Comparison of ENCODE assay signal across 8 mouse cellular contexts in the genomic region with DNA sequence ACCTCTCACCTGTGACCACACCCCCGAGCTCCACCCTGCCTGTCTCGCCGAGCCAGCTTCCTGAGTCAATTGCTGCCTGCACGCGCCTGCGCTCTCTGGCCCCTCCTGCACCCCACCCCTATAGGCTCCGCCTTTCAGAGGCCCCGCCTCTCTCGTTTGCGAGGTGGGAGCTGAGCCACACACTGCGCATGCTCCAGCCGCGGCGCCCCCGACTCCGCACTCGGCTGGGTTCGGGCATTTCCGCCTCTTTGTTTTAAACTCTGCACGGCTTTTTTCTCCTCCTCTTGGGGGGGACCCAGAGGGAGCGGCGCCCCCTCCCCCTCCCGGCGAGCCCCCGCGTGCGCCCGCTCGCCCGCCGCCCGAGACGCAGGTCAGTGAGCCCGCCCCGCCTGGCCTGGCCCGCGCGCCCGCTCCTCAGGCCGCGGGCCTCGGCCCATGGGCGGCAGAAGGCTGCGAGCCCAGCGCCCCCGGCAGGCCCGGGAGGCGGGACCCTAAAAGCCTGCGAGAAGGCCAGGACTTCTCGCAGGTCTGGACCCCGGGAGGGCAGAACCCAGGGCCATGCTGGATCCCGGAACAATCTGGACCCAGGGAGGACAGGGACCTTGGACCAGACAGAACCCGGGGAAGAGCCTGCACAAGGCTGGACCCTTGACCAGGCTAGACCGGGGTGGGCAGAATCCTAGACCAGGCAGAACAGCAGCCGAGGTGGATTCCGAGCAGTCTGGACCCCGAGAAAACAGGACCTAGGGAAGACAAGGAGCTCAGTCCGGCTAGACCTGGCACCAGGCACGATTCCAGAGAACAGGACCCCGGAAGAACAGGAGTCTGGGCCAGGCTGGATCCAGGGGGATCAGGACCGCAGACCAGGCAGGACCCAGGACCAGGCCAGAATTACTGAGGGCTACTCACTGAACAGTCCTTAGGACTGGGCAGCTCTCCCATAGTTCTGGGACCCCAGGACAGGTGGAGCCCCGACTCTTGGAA. TPM values are rescaled to one million over a fixed set of nuclear protein-coding genes. Genes with fewer than 3 reads are reported as not detected.
DNase-seq lines count a peak whose midpoint lies in the region; ATAC-seq lines count a peak whose summit lies in the region.

A gene (plus strand): TSS at position 151 of the 984 bp plus-strand sequence.

- peaks cover 6% of the 10 kb centered on the region; the same call in 1 of the 2 replicates for H3K27me3 ChIP-seq in hindbrain, embryonic 16.5 days (replicated peaks; ENCODE audit: control insufficient read depth, insufficient read depth, low read length)

- no peaks in the 10 kb centered on the region for H3K9me3 ChIP-seq in hindbrain, embryonic 16.5 days (ENCODE audit: control insufficient read depth, low read length)

- WGBS in hindbrain, embryonic 16.5 days: under 1% methylated on average over 62 of the region's 62 CpGs
- under 1% methylated on average over 46 of the region's 62 CpGs for WGBS in macrophage (ENCODE audit: missing documents)

- H3K79me2 ChIP-seq in macrophage (ENCODE audit: inconsistent target): peaks cover 50% of the 10 kb centered on the region

- peaks cover 24% of the 10 kb centered on the region for H3K4me1 ChIP-seq in hindbrain, embryonic 16.5 days (ENCODE audit: control insufficient read depth, insufficient read depth, low read depth, low read length)

- H3K4me2 ChIP-seq in hindbrain, embryonic 16.5 days (ENCODE audit: low read length): peak within 1 kb of the TSS; percentile 69

- ATAC-seq in hindbrain, embryonic 16.5 days: peak; percentile 98

- no peaks in the 10 kb centered on the region for H3K36me3 ChIP-seq in hindbrain, embryonic 16.5 days (ENCODE audit: control insufficient read depth, insufficient read depth, low read length)
- no peaks in the 10 kb centered on the region for H3K36me3 ChIP-seq in macrophage (ENCODE audit: inconsistent target)

- peak; percentile 97 for DNase-seq in R1 (ENCODE audit: low read depth, low spot score)
- peak; percentile 97 to 98 for DNase-seq in cerebellum, postnatal 25 days
- DNase-seq in frontal cortex, postnatal 36 days (ENCODE audit: low spot score in 2 of 2): peak; percentile 96
- peak; percentile 95 to 97 for DNase-seq in left cerebral cortex, adult 18-20 months (ENCODE audit: low spot score in 2 of 2)
- peak; percentile 97 for DNase-seq in right cerebral cortex, adult 18-20 months
- DNase-seq in urinary bladder, postnatal 10 days (ENCODE audit: low spot score): peak; percentile 90

- H3K9ac ChIP-seq in hindbrain, embryonic 16.5 days (ENCODE audit: low read depth, low read length): peak within 1 kb of the TSS; percentile 100

- H3K27ac ChIP-seq in hindbrain, embryonic 16.5 days (ENCODE audit: low read depth, low read length): peak within 1 kb of the TSS; percentile 81
- peak within 1 kb of the TSS; percentile 46 for H3K27ac ChIP-seq in macrophage

- H3K4me3 ChIP-seq in hindbrain, embryonic 16.5 days (ENCODE audit: low read length): peak within 1 kb of the TSS; percentile 96
- peak within 1 kb of the TSS; percentile 97 for H3K4me3 ChIP-seq in macrophage (ENCODE audit: inconsistent target)

RNA-seq across cellular contexts. Expression of the gene that starts here (rescaled TPM):
- 20.2 and 22.8 TPM in 2 replicates for polyA plus RNA-seq in hindbrain, embryonic 16.5 days (2015; fragmentation: Nextera tagmentation; extraction: Ambion mirVana)
- total RNA-seq in left cerebral cortex, adult 18-20 months (2021): 10 to 100 TPM; 37.5 to 41.8 TPM
- total RNA-seq in macrophage (2018; cell fraction: chromatin; rRNA removed): 100 to 1,000 TPM in 3 of 26 experiments, 10 to 100 TPM in 23; 17.6 to 138 (median 53.8) TPM
- total RNA-seq in macrophage (2018; cell fraction: cytosol; rRNA removed): 10 to 100 TPM in 24 of 26 experiments, 1 to 10 TPM in 2; 8.5 to 22.4 (median 12.4) TPM
- 100 to 1,000 TPM in 1 of 26 experiments, 10 to 100 TPM in 25; 14.0 to 112 (median 30.9) TPM for total RNA-seq in macrophage (2018; cell fraction: nucleus; rRNA removed)
- polyA plus RNA-seq in macrophage (2018): 8.5 to 9.6 TPM (median 9.1 TPM) in 3 replicates

Comparison
In these comparisons a context has a peak if more than half of its experiments do, and no peak if none do; other contexts are left out.
1. Peak in every context shown above with its lines: DNase-seq, ATAC-seq, H3K4me3 ChIP-seq and H3K27ac ChIP-seq.